Mouse (Mus musculus) adrenal gland, postnatal 14 days (tissue): ENCODE measurements around the gene Glrx5. TPM values are rescaled to one million over a fixed set of nuclear protein-coding genes. Genes with fewer than 3 reads are reported as not detected.

Experiments
- DNase-seq: peaks from one replicate; pipeline ENCODE4 v3.0.0; 2021; ENCODE audit warnings: mixed read lengths
- long read RNA-seq, 2 experiments: library from polyadenylated mRNA; stranded (forward); transcript quantifications; one replicate each; pipeline ENCODE4 v2.0.0; 2021
- total RNA-seq: library from RNA; stranded (reverse); gene quantifications from 2 replicates; pipeline ENCODE4 v1.2.3, GENCODE M21; 2021

Gene Glrx5
- total RNA-seq: 172 and 183 TPM in 2 replicates
- long read RNA-seq, experiment 1, transcript Glrx5-201 (2 exons, 2,925 nt): major isoform, 664 of 962 reads
- long read RNA-seq, experiment 1, partial matches to known transcripts: 279 of 962 reads
- long read RNA-seq, experiment 1, other reads (novel, unspliced or antisense): 19 of 962 reads
- long read RNA-seq, experiment 2, transcript Glrx5-201 (2 exons, 2,925 nt): major isoform, 529 of 790 reads
- long read RNA-seq, experiment 2, partial matches to known transcripts: 254 of 790 reads
- long read RNA-seq, experiment 2, other reads (novel, unspliced or antisense): 7 of 790 reads

DNA sequence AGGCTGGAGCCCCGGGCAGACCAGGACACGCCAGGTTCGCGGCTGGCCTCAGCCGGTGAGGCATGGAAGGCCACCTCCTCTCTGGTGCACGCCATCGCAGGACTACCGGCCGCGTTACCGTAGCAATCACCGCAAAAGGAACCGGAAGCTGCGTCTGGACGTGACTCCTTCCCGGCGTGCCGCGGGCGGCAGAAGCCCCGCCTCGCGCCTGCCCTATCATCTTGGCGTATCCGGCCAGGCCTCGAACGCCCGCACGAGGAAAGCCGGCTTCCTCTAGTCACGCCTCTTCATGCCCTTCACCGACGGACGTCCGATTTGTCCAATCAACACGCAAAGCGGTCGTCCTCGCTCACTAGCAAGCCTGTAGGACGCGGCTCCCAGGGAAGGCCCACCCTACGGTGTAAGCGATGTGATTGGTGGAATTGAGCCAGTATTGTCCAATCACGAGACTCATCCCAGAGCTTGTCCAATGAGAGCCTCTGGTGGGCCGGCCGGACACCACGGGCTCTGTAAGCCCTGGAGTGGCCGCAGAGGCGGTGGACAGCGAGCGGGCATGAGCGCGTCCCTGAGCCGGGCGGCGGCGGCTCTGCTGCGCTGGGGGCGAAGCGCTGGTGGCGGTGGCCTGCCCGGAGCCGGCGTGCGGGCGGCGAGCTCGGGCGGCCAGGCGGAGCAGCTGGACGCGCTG, at the start of gene Glrx5:
Glrx5 (plus strand) TSS at position 542 of the 685 bp plus-strand sequence.
- DNase-seq: peak; percentile 99

DNA sequence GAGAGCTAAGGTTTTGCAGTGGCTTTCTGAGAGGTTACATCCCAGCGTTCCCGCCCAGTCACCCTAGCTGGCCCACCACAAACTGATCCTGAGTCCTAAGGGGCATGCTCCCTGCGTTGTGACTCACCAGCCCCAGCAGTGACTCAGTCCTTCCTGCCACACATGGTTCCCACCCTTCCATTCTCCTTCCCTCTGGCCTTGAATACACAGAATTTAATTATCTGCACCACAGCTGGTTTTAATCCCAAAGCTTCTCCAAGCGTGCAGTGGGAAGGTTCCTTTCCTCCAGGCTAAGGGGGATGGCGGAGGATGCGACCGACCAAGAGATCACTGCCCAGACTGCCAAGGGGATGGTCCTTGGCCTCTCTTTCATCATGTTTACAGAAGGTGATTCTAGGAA, 49.0 kb upstream of the Glrx5 start:
- peak; percentile 73 for DNase-seq

DNA sequence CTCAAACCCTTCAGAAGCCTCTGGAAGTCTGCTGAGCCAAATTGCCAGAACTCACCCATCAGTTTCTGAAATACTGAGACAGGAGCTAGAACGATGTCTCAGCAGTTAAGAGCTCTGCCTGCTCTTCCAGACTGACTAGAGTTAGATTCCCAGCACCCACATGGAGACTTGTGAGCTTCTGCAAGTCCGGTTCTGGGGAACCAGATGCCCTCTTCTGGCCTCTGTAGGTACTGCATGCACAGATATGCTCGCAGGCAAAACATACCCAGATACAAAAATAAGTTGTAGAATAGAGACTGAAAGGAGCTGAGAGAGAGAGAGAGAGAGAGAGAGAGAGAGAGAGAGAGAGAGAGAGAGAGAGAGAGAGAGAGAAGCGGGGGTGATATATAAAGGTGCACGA, 47.4 kb upstream of the Glrx5 start:
- no peak for DNase-seq

DNA sequence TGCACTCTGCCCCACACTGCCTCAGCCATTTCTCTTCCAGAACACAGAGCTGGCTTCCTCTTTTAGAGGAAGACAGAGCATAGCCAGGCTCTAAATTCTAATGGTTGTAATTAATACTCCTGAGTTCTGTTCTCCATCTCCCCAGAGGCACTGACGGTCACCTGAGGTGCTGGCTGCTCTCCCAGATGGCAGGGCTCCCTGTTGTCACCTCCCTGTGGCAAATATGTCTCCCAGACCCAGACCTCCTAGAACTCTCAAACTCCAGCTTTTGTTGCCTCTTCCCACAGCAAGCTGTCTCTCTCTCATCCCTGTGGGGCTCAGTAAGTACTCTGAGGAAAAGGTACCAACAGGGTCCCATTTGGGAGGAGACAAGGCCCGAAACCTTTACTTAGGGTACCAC, 46.5 kb upstream of the Glrx5 start:
- DNase-seq: peak; percentile 61

DNA sequence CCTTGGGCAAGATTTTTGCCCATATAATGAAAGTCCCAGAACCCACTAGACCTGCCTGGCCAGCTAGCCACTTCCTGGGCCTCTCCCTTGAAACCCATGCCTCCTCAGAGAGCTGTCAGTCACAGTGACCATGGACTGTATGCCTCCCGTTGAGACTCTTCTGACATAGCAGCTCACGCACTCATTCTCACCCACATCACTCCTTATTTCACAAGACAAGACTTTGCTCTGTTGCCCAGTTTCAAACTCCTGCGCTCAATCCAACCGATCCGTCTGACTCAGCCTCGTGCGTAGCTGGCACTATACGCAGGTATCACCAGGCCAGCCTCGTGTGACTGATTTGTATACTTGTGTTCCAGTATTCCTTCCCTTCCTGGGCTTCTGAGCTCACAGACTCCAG, 45.7 kb upstream of the Glrx5 start:
- no peak for DNase-seq

DNA sequence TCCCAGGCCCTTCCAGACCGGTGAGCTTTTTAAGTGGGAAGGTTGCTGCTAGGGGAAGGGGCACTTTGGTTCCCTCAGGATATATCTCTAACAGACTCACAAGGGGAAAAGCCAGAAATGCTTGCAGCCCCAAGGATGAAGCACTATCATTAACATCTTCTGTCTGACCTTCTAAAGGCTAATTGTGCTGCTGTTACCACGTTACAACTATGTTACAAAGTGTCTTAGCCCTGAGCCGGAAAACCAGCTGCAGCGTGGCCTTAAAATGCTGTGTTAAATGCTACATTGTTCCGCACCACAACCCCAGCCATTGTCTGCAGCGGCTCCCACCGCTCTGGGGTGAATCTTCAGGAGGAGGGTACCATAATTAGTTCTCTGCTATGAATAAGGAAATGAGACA, 44.6 kb upstream of the Glrx5 start:
- no peak for DNase-seq

DNA sequence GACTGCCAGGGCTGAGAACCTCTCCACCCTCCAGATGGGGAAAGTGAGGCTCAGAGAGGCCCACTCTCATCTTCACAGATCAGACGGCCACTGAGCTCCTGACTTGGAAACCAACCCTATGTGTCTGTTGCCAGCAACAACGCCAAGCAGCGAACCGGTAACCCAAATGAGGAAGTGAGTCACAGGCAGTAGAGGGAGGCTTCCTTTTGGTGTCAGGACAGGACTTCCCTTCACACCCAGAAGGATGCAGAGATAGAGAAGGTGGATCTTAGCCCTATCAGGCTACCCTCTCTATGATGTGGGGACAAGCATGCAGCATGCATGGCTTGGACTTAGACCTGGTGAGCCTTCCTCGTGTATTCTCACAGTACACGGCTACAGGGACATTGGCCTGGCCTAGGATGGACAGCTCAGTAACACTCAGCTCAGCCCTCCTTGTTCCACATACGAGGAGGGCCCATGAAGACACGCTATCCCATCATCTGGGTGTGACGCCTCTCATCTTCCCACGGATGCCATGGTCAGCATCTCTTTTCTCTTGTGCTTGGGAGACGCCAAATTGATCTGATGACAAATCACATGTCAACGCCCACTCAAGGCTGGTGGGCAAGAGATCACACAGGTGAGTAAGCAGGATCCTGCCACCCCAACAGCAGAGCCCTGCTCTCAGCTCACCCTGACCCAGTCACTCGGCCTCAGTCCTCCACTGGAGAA, 41.6 kb upstream of the Glrx5 start:
- no peak for DNase-seq

DNA sequence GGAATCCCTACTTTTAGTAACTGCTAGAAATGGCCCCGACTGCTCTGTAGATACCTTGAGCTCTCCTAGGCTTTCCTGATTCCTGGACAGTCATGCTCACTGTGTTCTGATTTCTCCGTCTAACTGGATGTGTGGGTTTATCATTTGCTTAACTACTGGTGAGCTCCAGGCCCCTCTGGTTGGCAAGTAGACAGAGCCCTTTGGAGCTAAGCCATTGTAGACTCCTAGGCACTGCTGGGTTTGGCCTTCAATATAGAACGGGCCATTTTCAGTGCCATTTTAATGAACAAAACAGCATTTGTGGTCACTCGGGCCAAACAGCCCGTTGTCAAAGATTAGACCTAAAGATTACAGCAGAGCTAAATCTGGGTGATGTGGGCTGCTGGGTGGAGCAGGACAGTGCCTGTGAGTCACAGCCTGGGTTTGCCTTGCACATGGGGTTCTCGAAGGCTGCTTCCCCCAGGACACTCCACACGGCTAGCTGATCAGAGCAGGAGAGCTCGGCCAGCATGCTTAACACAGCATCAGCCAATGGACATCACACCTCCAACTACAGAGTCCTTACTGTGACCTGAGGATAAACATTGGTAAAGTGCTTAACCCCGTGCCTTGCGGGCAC, 40.3 kb upstream of the Glrx5 start:
- no peak for DNase-seq

DNA sequence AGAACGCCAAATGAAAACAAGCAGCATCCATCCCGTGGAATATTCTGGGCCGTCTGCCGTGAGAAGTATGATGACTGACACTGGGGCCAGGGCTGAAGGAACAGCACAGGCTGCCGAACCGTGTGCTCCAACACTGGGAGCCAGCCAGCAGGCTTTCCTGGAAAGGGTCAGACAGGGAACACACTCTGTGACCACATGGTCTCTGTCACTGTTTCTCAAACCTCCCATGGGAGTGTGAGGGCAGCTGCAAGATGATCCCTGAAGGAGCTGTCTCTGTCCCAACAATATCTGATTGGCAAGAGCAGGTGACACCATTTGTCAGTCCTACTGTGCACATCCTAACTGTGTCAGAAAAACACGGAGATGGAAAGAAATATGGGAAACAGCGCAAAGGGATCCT, 39.6 kb upstream of the Glrx5 start:
- peak; percentile 64 for DNase-seq

DNA sequence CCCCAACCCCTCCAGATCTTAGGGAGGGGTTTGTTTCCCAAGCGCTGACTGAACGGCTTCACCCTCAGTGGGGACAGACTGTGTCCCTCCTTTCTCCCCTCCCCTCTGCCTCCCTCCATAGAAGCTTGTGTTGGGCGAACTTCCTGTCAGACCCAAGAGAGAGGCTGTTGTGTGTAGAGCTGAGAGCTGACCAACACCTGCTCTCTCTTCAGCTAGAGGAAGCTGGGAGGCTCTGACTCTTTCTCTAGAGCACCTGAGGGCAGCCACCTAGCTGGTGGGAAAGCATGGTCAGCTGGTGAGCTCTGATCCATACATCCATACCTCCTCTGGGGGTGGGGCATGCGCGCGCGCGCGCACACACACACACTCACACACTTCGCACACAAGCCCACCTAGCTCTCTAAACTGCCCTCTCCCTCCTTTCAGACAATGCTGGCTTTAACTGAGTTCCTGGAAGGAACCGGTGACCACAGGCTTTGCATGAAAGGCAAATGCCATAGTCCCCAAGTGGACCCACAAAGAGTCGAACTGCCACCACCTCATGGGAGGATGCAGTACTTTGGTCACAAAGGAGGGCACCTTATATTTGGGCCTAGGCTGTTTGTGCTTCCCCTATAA, 37.1 kb upstream of the Glrx5 start:
- no peak for DNase-seq

DNA sequence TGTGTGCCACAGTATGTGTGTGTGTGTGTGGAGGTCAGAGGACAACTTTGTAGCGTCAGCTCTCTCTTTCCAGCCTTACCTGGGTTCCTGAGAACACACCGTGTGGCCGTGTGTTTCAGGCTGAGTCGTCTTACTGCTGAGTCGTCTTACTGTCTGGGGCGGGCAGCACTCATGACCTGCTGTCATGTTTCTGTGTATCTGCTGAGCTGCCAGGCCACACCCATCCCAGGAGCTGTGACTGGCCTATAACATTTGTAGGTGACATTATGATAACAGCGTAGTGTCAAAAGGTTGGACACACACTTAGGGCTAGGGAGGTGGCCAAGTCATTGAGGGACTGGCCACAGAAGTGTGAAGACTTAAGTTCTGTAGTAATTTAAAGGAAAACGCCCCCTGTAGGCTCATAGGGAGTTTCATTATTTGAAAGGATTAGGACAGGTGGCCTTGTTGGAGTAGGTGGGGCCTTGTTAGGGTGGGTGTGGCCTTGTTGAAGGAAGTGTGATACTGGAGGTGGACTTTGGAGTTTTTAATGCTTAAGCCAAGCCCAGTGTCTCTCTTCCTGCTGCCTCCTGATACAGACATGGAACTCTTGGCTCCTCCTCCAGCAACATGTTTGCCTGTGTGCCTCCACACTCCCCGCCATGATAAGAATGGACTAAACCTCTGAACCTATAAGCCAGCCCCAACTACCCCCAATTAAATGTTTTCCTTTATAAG, 36.3 kb upstream of the Glrx5 start:
- no peak for DNase-seq

DNA sequence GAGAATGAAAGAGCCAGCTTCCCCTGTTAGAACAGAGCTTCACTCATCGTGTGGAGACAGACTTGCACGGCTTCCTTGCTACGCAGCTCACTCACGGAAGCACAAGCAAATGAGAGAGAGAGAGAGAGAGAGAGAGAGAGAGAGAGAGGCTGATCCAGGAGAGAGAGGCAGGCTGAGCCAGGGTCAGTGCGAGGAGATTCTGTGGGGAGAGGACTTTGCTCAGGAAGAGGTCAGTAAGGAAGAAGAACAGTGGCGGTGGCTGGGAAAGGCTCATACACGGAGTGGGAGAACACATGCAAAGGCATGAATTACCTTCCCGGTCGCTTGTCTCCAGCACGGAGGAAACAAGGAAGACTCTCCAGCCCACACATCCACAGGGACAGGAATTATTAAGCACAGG, 35.3 kb upstream of the Glrx5 start:
- DNase-seq: no peak

DNA sequence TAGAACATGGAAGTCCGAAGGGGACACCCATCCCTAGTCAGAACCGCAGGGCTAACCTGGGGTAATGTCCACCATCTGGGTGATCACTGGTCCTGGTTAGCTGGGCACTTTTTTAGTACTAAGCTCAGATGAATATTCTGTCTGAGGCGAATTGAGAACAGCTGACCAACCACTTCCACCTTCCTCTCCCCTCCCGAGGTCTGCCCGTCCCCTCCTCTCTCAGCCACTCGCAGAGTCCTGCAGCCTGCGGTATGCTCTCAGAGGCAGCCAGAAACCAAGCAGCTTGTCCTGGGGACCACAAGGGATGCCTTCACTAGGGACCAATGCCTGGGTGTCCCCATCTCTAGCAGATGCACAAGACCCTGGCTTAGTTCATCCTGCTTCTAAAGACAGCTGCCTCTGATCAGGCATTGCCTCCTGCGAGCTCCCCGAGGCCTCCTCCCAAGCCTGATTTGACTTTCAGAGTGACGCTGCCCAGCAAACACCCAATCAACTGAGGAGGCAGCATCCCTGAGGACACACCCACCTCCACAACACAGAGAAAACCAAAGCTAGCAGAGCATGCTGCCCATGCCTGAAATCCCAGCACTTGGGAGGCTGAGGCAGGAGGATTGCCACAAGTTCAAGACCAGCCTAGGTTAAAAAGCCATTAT, 34.7 kb upstream of the Glrx5 start:
- DNase-seq: no peak

DNA sequence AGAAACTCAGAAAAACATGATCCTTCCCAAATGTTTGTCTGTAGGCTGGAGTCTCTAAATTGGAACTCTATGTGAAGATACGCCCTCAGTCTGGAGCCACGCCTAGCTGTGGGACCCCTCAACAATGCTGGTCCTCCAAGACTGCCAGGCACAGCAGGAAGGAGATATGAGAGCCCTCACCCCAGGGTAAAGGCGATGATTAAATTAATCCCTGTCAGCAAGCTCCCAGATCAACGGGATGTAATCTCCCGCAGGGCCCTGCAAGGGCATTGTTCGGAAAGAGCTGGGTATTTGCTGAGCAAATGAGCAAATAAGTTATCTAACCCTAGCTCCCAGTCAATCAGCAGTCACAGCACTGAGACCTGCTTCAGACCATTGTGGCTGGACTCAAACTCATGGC, 33.9 kb upstream of the Glrx5 start:
- no peak for DNase-seq

DNA sequence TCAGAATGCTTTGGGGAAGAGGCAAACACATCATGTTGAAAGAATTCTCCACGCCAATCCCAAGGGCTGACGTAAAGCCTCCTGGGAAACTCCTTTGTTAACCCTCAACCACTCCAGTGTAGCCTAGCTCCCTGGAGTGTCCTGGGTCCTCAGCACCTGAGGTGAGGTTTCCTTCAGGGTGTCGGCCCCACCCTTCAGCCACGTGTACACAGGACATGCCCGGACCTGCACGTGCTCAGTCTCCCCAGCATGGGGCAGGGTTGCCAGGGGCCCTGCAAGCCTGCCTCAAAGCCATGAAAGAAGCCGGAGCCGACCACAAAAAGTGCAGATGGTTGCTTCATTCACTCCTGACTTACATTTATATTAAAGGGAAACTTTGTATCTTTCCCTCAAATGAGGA, 33.3 kb upstream of the Glrx5 start:
- no peak for DNase-seq

DNA sequence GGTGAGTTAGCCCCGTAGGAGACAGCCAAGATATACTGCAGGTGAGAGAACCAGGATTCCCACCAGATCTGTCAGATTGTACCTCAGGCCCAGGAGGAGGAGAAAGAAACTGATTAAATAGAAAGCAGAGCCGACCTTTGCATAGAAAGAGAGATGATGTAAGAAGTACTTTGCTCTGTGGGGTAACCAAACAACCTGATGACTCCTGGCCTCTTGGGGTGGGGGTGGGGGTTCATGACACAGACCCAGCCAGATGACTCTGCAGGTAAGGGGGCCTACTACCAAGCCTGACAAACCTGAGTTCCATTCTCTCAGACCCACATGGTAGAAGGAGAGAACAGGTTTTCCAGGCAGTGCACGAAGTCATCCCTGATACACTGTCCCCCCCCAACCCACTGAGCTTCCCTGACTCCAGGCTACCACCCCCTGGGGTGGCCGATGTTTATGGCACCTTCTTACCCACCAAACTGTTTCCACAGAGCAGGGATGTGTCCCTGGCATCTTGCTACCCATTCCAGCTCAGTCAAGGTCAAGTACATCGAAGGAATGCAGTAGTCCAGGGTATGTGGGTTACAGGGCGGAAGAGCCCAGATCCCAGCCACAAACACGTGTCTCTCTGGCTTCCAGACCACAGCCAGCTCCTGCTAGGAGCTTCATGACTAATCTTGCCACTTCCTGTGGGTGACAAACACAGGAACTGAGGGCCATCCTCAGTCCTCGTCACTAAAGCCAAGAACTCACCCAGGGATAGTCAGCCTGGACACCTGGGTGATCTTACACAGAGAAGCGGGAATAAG, 31.8 kb upstream of the Glrx5 start:
- DNase-seq: peak; percentile 66

DNA sequence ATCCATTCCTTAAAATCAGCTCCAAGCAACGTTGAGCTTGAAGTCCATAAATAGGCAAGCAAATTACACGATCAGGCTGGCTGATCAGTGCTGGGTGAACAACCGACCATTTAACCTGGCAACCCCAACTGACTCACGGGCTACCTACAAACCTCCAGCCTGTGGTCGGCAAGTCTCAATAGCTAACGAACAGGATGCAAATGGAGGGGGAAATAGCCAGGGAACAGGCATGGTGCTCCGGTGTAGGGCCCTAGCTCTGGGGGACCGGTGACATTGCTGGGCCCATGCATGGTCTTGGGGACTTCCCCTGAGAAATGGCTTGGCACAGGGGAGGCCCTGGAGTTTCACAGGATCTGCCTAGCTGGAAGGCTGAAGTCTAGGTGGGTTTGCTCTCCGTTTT, 31.2 kb upstream of the Glrx5 start:
- no peak for DNase-seq

DNA sequence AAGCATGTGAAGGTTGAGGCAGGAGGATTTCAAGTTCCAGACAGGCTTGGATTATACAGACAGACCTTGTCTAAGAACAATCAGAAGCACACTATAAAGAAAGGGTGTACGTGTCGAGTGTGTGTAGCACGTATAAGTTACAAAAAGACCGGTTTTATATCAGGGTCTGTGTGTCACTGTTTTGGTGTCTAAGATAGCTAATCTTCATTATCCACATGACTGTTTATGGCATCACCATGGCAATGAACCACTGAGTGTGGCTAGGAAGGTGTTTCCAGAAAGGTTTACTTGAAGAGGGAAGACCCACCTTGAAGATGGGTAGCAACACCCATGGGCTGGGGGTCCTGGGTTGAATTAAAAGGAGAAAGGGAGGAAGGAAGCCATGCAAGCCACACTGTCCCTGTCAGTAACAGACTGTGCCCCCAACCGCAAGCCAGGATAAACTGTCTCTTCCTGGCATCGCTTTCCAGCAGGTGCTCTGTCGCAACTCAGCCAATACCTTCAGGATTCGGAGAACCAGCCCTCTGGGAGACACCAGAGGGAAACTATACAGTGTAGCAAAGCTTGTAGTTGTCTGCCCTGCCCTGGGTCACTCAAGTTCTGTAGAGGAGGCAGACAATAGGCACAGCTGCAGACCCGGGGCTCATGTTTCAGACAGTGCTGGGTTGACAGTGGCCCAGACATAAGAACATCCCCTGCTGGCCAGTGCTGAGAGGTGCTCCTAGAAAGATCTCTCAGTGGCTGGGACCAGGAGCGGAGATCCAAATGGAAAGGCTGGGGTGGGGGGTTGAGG, 30.0 kb upstream of the Glrx5 start:
- no peak for DNase-seq

DNA sequence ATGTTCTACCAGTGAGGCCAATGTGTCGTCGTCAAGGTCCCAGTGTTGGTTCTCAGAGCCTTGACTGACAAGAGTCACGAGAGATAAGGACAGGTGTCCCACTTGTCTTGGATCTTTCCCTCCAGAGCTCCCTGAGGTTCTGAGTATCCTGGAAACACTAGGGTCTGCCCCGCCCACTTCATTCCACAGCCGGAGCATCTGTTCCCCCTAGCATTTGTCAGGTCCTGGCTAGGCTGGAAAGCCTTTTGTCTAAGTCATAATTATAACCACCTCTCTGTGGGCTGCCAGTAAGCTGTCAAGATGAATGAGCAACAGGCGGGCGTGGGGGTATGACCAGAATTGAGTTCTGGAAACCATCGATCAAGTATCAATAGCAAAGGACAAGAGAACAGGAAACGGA, 29.3 kb upstream of the Glrx5 start:
- no peak for DNase-seq

DNA sequence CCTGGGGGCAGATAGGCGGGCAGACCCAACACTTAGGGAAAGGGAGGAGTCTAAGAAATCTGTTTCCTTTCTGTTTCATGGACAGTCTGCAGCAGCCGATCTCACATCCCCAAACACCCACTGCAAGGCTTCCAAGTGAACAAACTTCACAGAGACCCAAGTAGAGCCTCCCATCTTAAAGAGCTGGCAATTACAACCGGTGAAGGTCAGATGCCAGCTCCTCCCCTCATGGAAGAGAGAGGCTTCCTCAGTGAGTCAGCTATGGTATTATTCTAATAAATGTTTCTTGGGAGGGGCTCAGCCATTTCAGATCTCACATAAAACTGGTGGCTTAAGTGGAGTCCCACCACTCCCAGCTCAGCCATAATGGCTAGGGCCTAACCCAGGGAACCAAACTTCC, 28.8 kb upstream of the Glrx5 start:
- DNase-seq: no peak
